Mouse (Mus musculus) hindbrain, embryonic 14.5 days (tissue): ENCODE data around the gene Vkorc1. TPM values are rescaled to one million over a fixed set of nuclear protein-coding genes. Genes with fewer than 3 reads are reported as not detected.

Source experiments
- ATAC-seq: fragments of 200-750 bp; cut with Nextera tagmentation; 2 replicates; pipeline ENCODE4 v1.8.0; 2017; ENCODE audit warnings: moderate number of reproducible peaks, mild to moderate bottlenecking, moderate TSS enrichment, moderate library complexity; ENCODE audit not compliant: low FRiP score
- DNase-seq: peaks from one replicate; pipeline ENCODE4 v3.0.0-alpha.2; 2015; ENCODE audit warnings: low spot score
- H3K27ac ChIP-seq: fragments of 300-500 bp; sonication (generic); 2 replicates; pipeline ENCODE4 v1.5.1; 2014; ENCODE audit warnings: mild to moderate bottlenecking, moderate library complexity
- H3K27me3 ChIP-seq: fragments of 300-500 bp; sonication (generic); 2 replicates; pipeline ENCODE4 v1.6.1; 2014; ENCODE audit warnings: mild to moderate bottlenecking, low read length, mixed read lengths; ENCODE audit not compliant: control insufficient read depth, insufficient read depth
- H3K36me3 ChIP-seq: fragments of 300-500 bp; sonication (generic); replicated peaks from 2 replicates; pipeline ENCODE4 v1.6.1; 2014; ENCODE audit not compliant: control insufficient read depth, insufficient read depth
- H3K4me1 ChIP-seq: fragments of 300-500 bp; sonication (generic); replicated peaks from 2 replicates; pipeline ENCODE4 v1.6.1; 2014; ENCODE audit warnings: antibody characterized with exemption, low read length, mixed read lengths; ENCODE audit not compliant: control insufficient read depth, insufficient read depth
- H3K4me2 ChIP-seq: fragments of 300-500 bp; sonication (generic); replicated peaks from 2 replicates; pipeline ENCODE4 v1.6.1; 2014; ENCODE audit warnings: mild to moderate bottlenecking, moderate library complexity
- H3K4me3 ChIP-seq: fragments of 300-500 bp; sonication (generic); replicated peaks from 2 replicates; pipeline ENCODE4 v1.5.1; 2014; ENCODE audit warnings: mild to moderate bottlenecking, low read length
- H3K9ac ChIP-seq: fragments of 300-500 bp; sonication (generic); 2 replicates; pipeline ENCODE4 v1.6.1; 2014
- H3K9me3 ChIP-seq: fragments of 300-500 bp; sonication (generic); 2 replicates; pipeline ENCODE4 v1.6.1; 2016; ENCODE audit warnings: low read length; ENCODE audit not compliant: control insufficient read depth
- WGBS: fragments of 180-500 bp; shearing (Covaris S2); extraction: QIAGEN DNeasy Blood & Tissue Kit; methylation state at CpG from one replicate; pipeline ENCODE4 v1.1.7; 2014; 5-methylcytosine and 5-hydroxymethylcytosine counted together
- polyA plus RNA-seq: library from polyadenylated mRNA; unstranded; fragments of >200 nt; fragmentation: Nextera tagmentation; extraction: Ambion mirVana; gene quantifications from 2 replicates; pipeline ENCODE4 v1.2.1, GENCODE M21; 2014

Gene Vkorc1
- polyA plus RNA-seq, 1 experiment from 2014 or later: 81.8 TPM

DNA sequence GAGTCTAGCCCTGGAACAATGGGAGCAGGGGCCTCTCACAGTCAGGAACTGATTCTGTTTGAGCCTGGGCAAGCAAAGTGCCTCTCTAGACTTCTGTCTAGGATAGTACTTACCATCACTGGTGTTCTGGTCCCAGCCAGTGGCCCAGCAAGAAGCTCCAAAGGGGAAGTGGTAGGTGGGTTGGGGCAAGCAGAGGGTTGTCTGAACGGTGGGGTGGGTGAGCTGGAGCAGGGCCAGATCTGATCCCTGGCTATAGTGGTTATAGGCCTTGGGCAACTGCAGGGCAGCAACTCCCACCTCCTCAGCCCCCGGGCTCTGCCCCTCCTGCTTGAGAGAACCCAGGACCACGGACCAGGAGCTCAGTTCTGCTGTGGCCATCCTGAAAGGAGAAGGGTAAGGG, 6.6 kb downstream of the Vkorc1 start:
- 71% methylated on average over 3 of the region's 3 CpGs for WGBS
- peaks cover 5% of the 10 kb centered on the region; the same call in 1 of the 2 replicates for H3K4me1 ChIP-seq
- H3K4me3 ChIP-seq: no peak overlapping the region
- H3K9me3 ChIP-seq: no peaks in the 10 kb centered on the region
- no peak for DNase-seq
- H3K27ac ChIP-seq: no peak overlapping the region
- ATAC-seq: no peak
- peaks cover 85% of the 10 kb centered on the region for H3K36me3 ChIP-seq
- no peak overlapping the region for H3K4me2 ChIP-seq
- H3K27me3 ChIP-seq: no peaks in the 10 kb centered on the region
- no peak overlapping the region; the same call in 1 of the 2 replicates for H3K9ac ChIP-seq

DNA sequence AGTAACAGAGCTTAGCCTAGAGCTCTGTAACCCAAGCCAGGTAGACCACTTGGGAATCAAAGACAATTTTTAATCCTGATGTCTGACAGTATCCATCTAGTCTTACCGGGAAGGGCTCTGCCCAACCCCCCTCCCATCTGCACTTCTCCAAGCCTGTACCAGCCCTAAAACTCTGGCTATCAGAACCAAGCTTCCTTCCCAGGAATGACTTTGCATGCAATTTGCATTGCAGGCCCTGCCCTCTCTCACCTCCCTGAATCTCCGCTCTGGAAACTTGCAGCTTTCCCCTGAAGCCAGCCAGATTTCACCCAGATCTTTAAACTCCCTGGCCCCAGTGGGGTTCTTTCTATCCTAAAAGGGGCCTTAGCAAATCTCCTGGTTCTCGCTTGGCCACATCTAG, 7.6 kb downstream of the Vkorc1 start:
- peaks cover 86% of the 10 kb centered on the region for H3K36me3 ChIP-seq
- H3K9ac ChIP-seq: no peak overlapping the region
- 82% methylated on average over 3 of the region's 3 CpGs for whole genome bisulfite sequencing
- ATAC-seq (no peak), DNase-seq (no peak)
- no peaks in the 10 kb centered on the region for H3K27me3 ChIP-seq
- H3K4me3 ChIP-seq: no peak overlapping the region
- peaks cover 6% of the 10 kb centered on the region; the same call in 1 of the 2 replicates for H3K4me1 ChIP-seq
- H3K9me3 ChIP-seq: no peaks in the 10 kb centered on the region
- H3K4me2 ChIP-seq: no peak overlapping the region
- no peak overlapping the region for H3K27ac ChIP-seq

- H3K4me1 ChIP-seq: peaks cover 6% of the 10 kb centered on the region; the same call in 1 of the 2 replicates
- WGBS: 83% methylated on average over 8 of the region's 8 CpGs
- ATAC-seq (no peak), DNase-seq (no peak)
- no peak overlapping the region for H3K4me2 ChIP-seq
- no peak overlapping the region for H3K4me3 ChIP-seq
- peaks cover 86% of the 10 kb centered on the region for H3K36me3 ChIP-seq
- H3K27me3 ChIP-seq: no peaks in the 10 kb centered on the region
- no peaks in the 10 kb centered on the region for H3K9me3 ChIP-seq
- no peak overlapping the region for H3K9ac ChIP-seq
- H3K27ac ChIP-seq: no peak overlapping the region
Observed at GRCm38 (mm10) chr7:127887191-127887590, 8.2 kb downstream of the Vkorc1 start.

GRCm38 (mm10) chr7:127886551-127886950, 8.9 kb downstream of the Vkorc1 start:
- Histone ChIP-seq H3K27ac (no peak overlapping the region), H3K4me2 (no peak overlapping the region), H3K9me3 (no peaks in the 10 kb centered on the region), H3K4me1 (peaks cover 6% of the 10 kb centered on the region; the same call in 1 of the 2 replicates), H3K36me3 (peaks cover 92% of the 10 kb centered on the region), H3K4me3 (no peak overlapping the region), H3K27me3 (no peaks in the 10 kb centered on the region), H3K9ac (no peak overlapping the region)
- no peak for DNase-seq
- WGBS: 94% methylated on average over 6 of the region's 6 CpGs
- no peak for ATAC-seq

DNA sequence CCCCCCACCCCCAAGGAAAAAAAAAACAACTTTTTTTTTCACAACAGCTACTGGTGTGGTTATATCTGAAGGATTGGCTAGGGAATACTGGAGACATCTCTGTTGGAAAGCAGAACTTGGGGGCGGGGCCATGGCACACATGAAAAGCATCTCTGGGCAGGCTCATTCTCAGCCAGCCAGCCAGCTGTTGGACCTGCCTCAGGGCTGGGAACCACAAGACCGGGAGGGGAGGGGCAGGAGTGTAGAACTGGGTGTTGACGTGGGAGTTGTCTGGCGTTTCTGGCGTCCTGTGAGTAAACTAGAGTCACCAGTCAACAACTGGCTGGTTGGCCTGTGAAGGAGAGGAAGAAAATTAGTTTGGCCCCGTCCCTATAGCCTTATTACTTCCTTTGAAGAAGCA, 9.5 kb downstream of the Vkorc1 start:
- WGBS: 79% methylated on average over 6 of the region's 6 CpGs
- Histone ChIP-seq H3K9me3 (no peaks in the 10 kb centered on the region), H3K9ac (no peak overlapping the region), H3K4me1 (peaks cover 6% of the 10 kb centered on the region; the same call in 1 of the 2 replicates), H3K4me3 (no peak overlapping the region), H3K27me3 (no peaks in the 10 kb centered on the region), H3K27ac (no peak overlapping the region), H3K36me3 (peaks cover 93% of the 10 kb centered on the region), H3K4me2 (no peak overlapping the region)
- DNase-seq (no peak), ATAC-seq (no peak)

GRCm38 (mm10) chr7:127880431-127880830, 15.0 kb downstream of the Vkorc1 start:
- Histone ChIP-seq H3K9me3 (no peaks in the 10 kb centered on the region), H3K4me1 (peaks cover 14% of the 10 kb centered on the region), H3K4me2 (no peak overlapping the region), H3K27ac (no peak overlapping the region), H3K4me3 (no peak overlapping the region), H3K9ac (no peak overlapping the region), H3K36me3 (peaks cover 78% of the 10 kb centered on the region), H3K27me3 (no peaks in the 10 kb centered on the region)
- 87% methylated on average over 12 of the region's 12 CpGs for WGBS
- no peak for DNase-seq
- ATAC-seq: no peak

GRCm38 (mm10) chr7:127879301-127879700, 16.1 kb downstream of the Vkorc1 start:
- Histone ChIP-seq H3K9ac (no peak overlapping the region), H3K27ac (no peak overlapping the region), H3K36me3 (peaks cover 66% of the 10 kb centered on the region), H3K4me2 (no peak overlapping the region), H3K4me3 (no peak overlapping the region), H3K9me3 (no peaks in the 10 kb centered on the region), H3K4me1 (peaks cover 18% of the 10 kb centered on the region), H3K27me3 (no peaks in the 10 kb centered on the region)
- WGBS: 98% methylated on average over 9 of the region's 9 CpGs
- DNase-seq (no peak), ATAC-seq (no peak)

DNA sequence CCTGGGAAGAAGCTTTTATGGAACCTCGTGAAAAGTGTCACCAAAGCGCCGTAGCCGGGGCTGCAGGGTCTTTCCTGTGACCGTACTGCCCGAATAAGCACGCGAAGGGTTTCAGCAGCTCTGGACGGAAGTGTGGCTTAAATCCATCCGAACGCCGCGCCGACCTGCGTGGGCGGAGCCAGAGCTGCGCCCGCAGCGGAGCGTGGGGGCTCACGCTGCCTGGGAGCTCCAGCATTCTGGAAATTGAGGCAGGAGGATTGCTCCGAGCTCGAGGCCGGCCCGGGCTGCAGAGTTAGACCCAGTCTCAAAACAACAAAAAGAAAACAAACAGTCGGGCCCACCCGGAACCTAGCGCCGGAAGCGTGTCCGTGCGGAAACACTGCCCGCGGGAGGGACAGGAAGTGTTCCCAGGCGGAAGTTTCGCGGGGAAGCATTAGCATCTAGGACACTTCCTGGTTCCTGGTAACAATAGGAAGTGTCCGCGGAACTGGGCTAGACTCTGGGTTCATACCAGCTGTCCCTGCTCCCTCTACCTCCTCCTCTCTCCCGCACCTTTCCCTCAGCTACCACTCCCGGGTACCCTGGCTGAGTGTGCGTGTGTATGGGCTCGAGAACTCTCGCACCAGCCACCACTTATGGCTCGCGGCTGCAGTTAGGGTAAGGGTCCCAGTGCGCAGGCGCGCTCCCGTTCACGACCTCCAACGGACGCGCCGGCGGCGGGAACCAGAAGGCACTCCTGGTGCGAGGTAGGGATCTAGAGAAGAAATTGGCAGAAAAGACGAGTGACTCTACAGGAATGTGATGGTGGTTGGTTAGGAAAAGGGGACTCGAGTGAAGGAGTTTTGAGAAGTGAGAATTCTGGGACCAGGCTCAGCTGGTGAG, 18.7 kb downstream of the Vkorc1 start, which contains the start of gene Zfp668:
Gene Zfp668 (minus strand): TSS at position 362 of the 882 bp plus-strand sequence.
- Histone ChIP-seq H3K9ac (peak within 1 kb of the TSS; percentile 78), H3K4me3 (peak within 1 kb of the TSS; percentile 89), H3K27me3 (no peaks in the 10 kb centered on the region), H3K4me1 (peaks cover 28% of the 10 kb centered on the region), H3K9me3 (no peaks in the 10 kb centered on the region), H3K36me3 (peaks cover 51% of the 10 kb centered on the region), H3K4me2 (peak within 1 kb of the TSS; percentile 94), H3K27ac (peak within 1 kb of the TSS; percentile 98)
- under 1% methylated on average over 60 of the region's 60 CpGs for WGBS
- peak; percentile 94 for DNase-seq
- peak; percentile 61 for ATAC-seq

DNA sequence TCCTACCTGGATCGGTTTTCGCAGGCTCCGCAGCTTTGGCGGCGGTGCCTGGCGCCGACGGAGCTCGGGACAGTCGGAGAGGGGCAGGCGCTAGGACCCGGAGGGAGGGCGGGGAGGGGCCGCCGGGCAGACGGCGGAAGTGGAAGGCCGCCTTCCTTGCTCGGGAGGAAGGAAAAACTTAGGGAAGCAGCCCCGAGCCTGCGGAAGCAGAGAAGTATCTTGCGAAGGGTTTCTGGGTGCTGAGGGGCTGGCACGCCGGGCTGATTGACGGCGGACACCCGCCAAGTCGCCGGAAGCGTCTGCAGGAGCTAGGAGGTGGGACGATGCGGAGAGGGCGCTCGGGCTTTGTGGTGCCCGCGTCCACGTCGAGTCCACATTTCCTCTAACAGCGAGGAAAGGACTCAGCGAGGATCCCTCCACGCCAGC, 19.4 kb downstream of the Vkorc1 start, which contains the start of gene Zfp646:
Gene Zfp646 (plus strand): TSS at position 181 of the 426 bp plus-strand sequence.
- peak; percentile 84 for DNase-seq
- H3K27me3 ChIP-seq: no peaks in the 10 kb centered on the region
- peak within 1 kb of the TSS; percentile 94 for H3K4me2 ChIP-seq
- H3K9ac ChIP-seq: peak within 1 kb of the TSS; percentile 78
- peak within 1 kb of the TSS; percentile 98 for H3K27ac ChIP-seq
- ATAC-seq: peak; percentile 88
- H3K4me3 ChIP-seq: peak within 1 kb of the TSS; percentile 89
- no peaks in the 10 kb centered on the region for H3K9me3 ChIP-seq
- WGBS: 0% methylated on average over 41 of the region's 41 CpGs
- peaks cover 51% of the 10 kb centered on the region for H3K36me3 ChIP-seq
- H3K4me1 ChIP-seq: peaks cover 28% of the 10 kb centered on the region
